Mouse (Mus musculus): ENCODE results near the gene Fam172a.

- TF ChIP-seq CTCF (IDR thresholded peaks at IDR 0.05; ENCODE audit: low read depth, low read length) (no peak), POLR2A (IDR thresholded peaks at IDR 0.05; ENCODE audit: extremely low read depth, insufficient read depth, low read length) (no peak)
Measured at GRCm38 (mm10) chr13:78174891-78175290, 473.1 kb downstream of the Fam172a start.

Measured in liver, adult 2 months (tissue).